Mouse (Mus musculus) liver, adult 2 months (tissue): Measurements from ENCODE around the gene Mansc4. TPM values are rescaled to one million over a fixed set of nuclear protein-coding genes. Genes with fewer than 3 reads are reported as not detected.

ENCODE experiments used
- DNase-seq: peaks from one replicate; pipeline ENCODE4 v3.0.0-alpha.2; 2011; ENCODE audit warnings: low read depth, low spot score; ENCODE audit errors: extremely low read depth
- H3K27ac ChIP-seq: fragments of 200-500 bp; replicated peaks from 2 replicates; pipeline ENCODE4 v1.5.1; 2012; ENCODE audit warnings: low read depth, mild to moderate bottlenecking, control low read depth, inconsistent platforms, low read length; ENCODE audit not compliant: insufficient read depth
- H3K27me3 ChIP-seq: fragments of 200-500 bp; 2 replicates; pipeline ENCODE4 v1.6.1; 2012; ENCODE audit warnings: mild to moderate bottlenecking, moderate library complexity, low read length, inconsistent platforms; ENCODE audit not compliant: control insufficient read depth, insufficient read depth
- H3K36me3 ChIP-seq: fragments of 200-500 bp; 2 replicates; pipeline ENCODE4 v1.6.1; 2012; ENCODE audit warnings: low read length, inconsistent platforms; ENCODE audit not compliant: control insufficient read depth, insufficient read depth
- H3K4me1 ChIP-seq: fragments of 200-500 bp; 2 replicates; pipeline ENCODE4 v1.6.1; 2011; ENCODE audit warnings: low read length; ENCODE audit not compliant: control insufficient read depth, insufficient read depth
- H3K4me3 ChIP-seq: fragments of 200-500 bp; 2 replicates; pipeline ENCODE4 v1.5.1; 2011; ENCODE audit warnings: low read depth, mild to moderate bottlenecking, control low read depth, low read length, moderate library complexity; ENCODE audit not compliant: insufficient read depth
- H3K79me2 ChIP-seq: fragments of 200-500 bp; 2 replicates; pipeline ENCODE4 v1.6.1; 2012; ENCODE audit warnings: inconsistent platforms, mild to moderate bottlenecking, low read length, moderate library complexity; ENCODE audit not compliant: control insufficient read depth, insufficient read depth
- H3K9ac ChIP-seq: fragments of 200-500 bp; 2 replicates; pipeline ENCODE4 v1.6.1; 2012; ENCODE audit warnings: low read depth, mild to moderate bottlenecking, control low read depth, inconsistent platforms, low read length
- CTCF ChIP-seq: fragments of 200-500 bp; IDR thresholded peaks from 2 replicates; pipeline ENCODE4 v1.5.1; 2011; ENCODE audit warnings: low read depth, low read length, control low read depth
- POLR2A ChIP-seq: fragments of 200-500 bp; IDR thresholded peaks from 2 replicates; pipeline ENCODE4 v1.6.1; 2011; ENCODE audit warnings: low read length, control low read depth; ENCODE audit not compliant: insufficient read depth; ENCODE audit errors: extremely low read depth
- WGBS: fragments of 180-500 bp; shearing (Covaris S2); methylation state at CpG from one replicate; pipeline ENCODE4 v1.1.7; 2018; 5-methylcytosine and 5-hydroxymethylcytosine counted together
- polyA plus RNA-seq: library from polyadenylated mRNA; depleted of rRNA; stranded (reverse); fragments of >200 nt; gene quantifications from 2 replicates; pipeline ENCODE4 v1.2.3, GENCODE M21; 2012; rRNA removed
- total RNA-seq: library from RNA; depleted of rRNA; stranded (reverse); fragments of >200 nt; gene quantifications from 2 replicates; pipeline ENCODE4 v1.2.3, GENCODE M21; 2014; rRNA removed

The Mansc4 gene
- total and polyA plus RNA-seq, 2 experiments: 0.17 to 0.92 TPM

DNA sequence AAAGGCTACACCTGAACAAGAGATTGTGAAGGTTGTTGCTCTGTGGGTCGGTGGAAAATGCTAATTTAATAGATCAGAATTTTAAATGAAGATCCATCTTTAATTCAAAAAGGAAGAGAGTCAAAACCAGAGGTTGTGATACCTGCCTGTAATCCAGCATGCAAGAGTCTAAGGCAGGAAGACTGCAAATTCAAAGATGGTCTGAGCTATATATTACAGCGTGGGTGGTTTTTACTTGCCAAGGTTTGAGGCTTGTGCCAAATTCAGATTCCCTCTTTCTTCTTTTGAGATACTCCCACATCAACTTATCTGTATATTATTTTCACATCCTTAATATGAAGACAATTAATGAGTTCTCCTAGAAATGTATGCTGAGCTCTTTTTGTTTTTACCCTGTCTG, 58.4 kb downstream of the Mansc4 start:
- Histone ChIP-seq H3K4me1 (no peaks in the 10 kb centered on the region), H3K9ac (no peak overlapping the region), H3K27ac (no peak overlapping the region), H3K4me3 (no peak overlapping the region), H3K27me3 (no peaks in the 10 kb centered on the region), H3K79me2 (no peaks in the 10 kb centered on the region), H3K36me3 (peaks cover 56% of the 10 kb centered on the region)
- no peak for TF ChIP-seq POLR2A
- no peak for TF ChIP-seq CTCF
- DNase-seq: no peak
- 95% methylated on average over 2 of the region's 2 CpGs for WGBS

Other genes with a start within 250 kb of the Mansc4 start
- not detected in 2 replicates for gene Smco2, start 236.9 kb downstream of the Mansc4 start, total RNA-seq
- gene Smco2, start 236.9 kb downstream of the Mansc4 start, polyA plus RNA-seq: 0.06 TPM in 1 of 2 replicates, not detected in the other
- gene Ppfibp1, start 198.5 kb downstream of the Mansc4 start, total RNA-seq: 20.8 and 24.1 TPM in 2 replicates
- gene Ppfibp1, start 198.5 kb downstream of the Mansc4 start, polyA plus RNA-seq: 6.7 and 6.9 TPM in 2 replicates
- gene 1700034J05Rik, start 132.6 kb downstream of the Mansc4 start, total RNA-seq: not detected in 2 replicates
- gene 1700034J05Rik, start 132.6 kb downstream of the Mansc4 start, polyA plus RNA-seq: not detected in 2 replicates
- 0.37 and 0.67 TPM in 2 replicates for gene Rep15, start 54.4 kb downstream of the Mansc4 start, total RNA-seq
- 0.05 TPM in 1 of 2 replicates, not detected in the other for gene Rep15, start 54.4 kb downstream of the Mansc4 start, polyA plus RNA-seq
- 15.2 and 22.1 TPM in 2 replicates for gene Mrps35, start 44.3 kb downstream of the Mansc4 start, total RNA-seq
- 8.7 and 9.6 TPM in 2 replicates for gene Mrps35, start 44.3 kb downstream of the Mansc4 start, polyA plus RNA-seq
- 8.8 and 9.1 TPM in 2 replicates for gene Klhl42, start 4.3 kb upstream of the Mansc4 start, total RNA-seq
- 5.4 and 6.9 TPM in 2 replicates for gene Klhl42, start 4.3 kb upstream of the Mansc4 start, polyA plus RNA-seq
- not detected in 2 replicates for gene Pthlh, start 177.2 kb upstream of the Mansc4 start, total RNA-seq
- not detected in 2 replicates for gene Pthlh, start 177.2 kb upstream of the Mansc4 start, polyA plus RNA-seq